Mouse (Mus musculus) heart, embryonic 11.5 days (tissue): ENCODE measurements around the gene Kcnip1. TPM values are rescaled to one million over a fixed set of nuclear protein-coding genes. Genes with fewer than 3 reads are reported as not detected.

Experiments
- ATAC-seq: fragments of 200-750 bp; cut with Nextera tagmentation; replicated peaks from 2 replicates; pipeline ENCODE4 v1.8.0; 2017; ENCODE audit warnings: moderate library complexity; ENCODE audit not compliant: insufficient number of reproducible peaks, low FRiP score, low TSS enrichment
- H3K27ac ChIP-seq: fragments of 300-500 bp; sonication (generic); 2 replicates; pipeline ENCODE4 v1.5.1; 2014; ENCODE audit warnings: mild to moderate bottlenecking, low read depth, low read length
- H3K27me3 ChIP-seq: fragments of 300-500 bp; sonication (generic); 2 replicates; pipeline ENCODE4 v1.6.1; 2014; ENCODE audit warnings: mild to moderate bottlenecking, low read length, mixed read lengths; ENCODE audit not compliant: control insufficient read depth, insufficient read depth
- H3K36me3 ChIP-seq: fragments of 300-500 bp; sonication (generic); 2 replicates; pipeline ENCODE4 v1.6.1; 2014; ENCODE audit warnings: mild to moderate bottlenecking, low read length, moderate library complexity, mixed read lengths; ENCODE audit not compliant: control insufficient read depth, insufficient read depth
- H3K4me1 ChIP-seq: fragments of 300-500 bp; sonication (generic); 2 replicates; pipeline ENCODE4 v1.6.1; 2014; ENCODE audit warnings: low read length; ENCODE audit not compliant: control insufficient read depth, insufficient read depth
- H3K4me2 ChIP-seq: fragments of 300-500 bp; sonication (generic); 2 replicates; pipeline ENCODE4 v1.6.1; 2014; ENCODE audit warnings: mild to moderate bottlenecking, moderate library complexity
- H3K4me3 ChIP-seq: fragments of 300-500 bp; sonication (generic); 2 replicates; pipeline ENCODE4 v1.5.1; 2014; ENCODE audit warnings: low read depth, low read length
- H3K9ac ChIP-seq: fragments of 300-500 bp; sonication (generic); 2 replicates; pipeline ENCODE4 v1.6.1; 2014; ENCODE audit warnings: mild to moderate bottlenecking, low read depth, low read length, moderate library complexity
- H3K9me3 ChIP-seq: fragments of 300-500 bp; sonication (generic); replicated peaks from 2 replicates; pipeline ENCODE4 v1.6.1; 2016; ENCODE audit warnings: low read length; ENCODE audit not compliant: control insufficient read depth
- WGBS: fragments of 180-500 bp; shearing (Covaris S2); extraction: QIAGEN DNeasy Blood & Tissue Kit; methylation state at CpG from one replicate; pipeline ENCODE4 v1.1.7; 2014; ENCODE audit not compliant: insufficient replicate concordance; 5-methylcytosine and 5-hydroxymethylcytosine counted together
- polyA plus RNA-seq: library from polyadenylated mRNA; unstranded; fragments of >200 nt; fragmentation: Nextera tagmentation; extraction: Ambion mirVana; gene quantifications from 2 replicates; pipeline ENCODE4 v1.2.1, GENCODE M21; 2014

Gene Kcnip1
- polyA plus RNA-seq, 1 experiment from 2014 or later, result 0.44 TPM

- 26% methylated on average over 3 of the region's 3 CpGs for WGBS
- H3K36me3 ChIP-seq, result no peaks in the 10 kb centered on the region
- no peak overlapping the region for H3K4me3 ChIP-seq
- no peak overlapping the region for H3K9ac ChIP-seq
- no peaks in the 10 kb centered on the region for H3K4me1 ChIP-seq
- no peak for ATAC-seq
- no peak overlapping the region for H3K4me2 ChIP-seq
- peaks cover 3% of the 10 kb centered on the region; the same call in 1 of the 2 replicates for H3K27me3 ChIP-seq
- H3K27ac ChIP-seq, result no peak overlapping the region
- H3K9me3 ChIP-seq, result no peaks in the 10 kb centered on the region
Measured at GRCm38 (mm10) chr11:33816020-33816419, 176.9 kb downstream of the Kcnip1 start.

- no peak overlapping the region for H3K4me2 ChIP-seq
- WGBS, result 42% methylated on average over 7 of the region's 7 CpGs
- H3K27me3 ChIP-seq, result no peaks in the 10 kb centered on the region
- no peaks in the 10 kb centered on the region for H3K9me3 ChIP-seq
- no peaks in the 10 kb centered on the region for H3K36me3 ChIP-seq
- H3K27ac ChIP-seq, result no peak overlapping the region
- no peaks in the 10 kb centered on the region for H3K4me1 ChIP-seq
- H3K4me3 ChIP-seq, result no peak overlapping the region
- no peak for ATAC-seq
- H3K9ac ChIP-seq, result no peak overlapping the region
Measured at GRCm38 (mm10) chr11:33810105-33810504, 182.8 kb downstream of the Kcnip1 start.

GRCm38 (mm10) chr11:33803093-33803492 lies 189.9 kb downstream of the Kcnip1 start:
- Histone ChIP-seq H3K27ac (no peak overlapping the region), H3K4me2 (no peak overlapping the region), H3K4me1 (no peaks in the 10 kb centered on the region), H3K9ac (no peak overlapping the region), H3K27me3 (no peaks in the 10 kb centered on the region), H3K36me3 (no peaks in the 10 kb centered on the region), H3K9me3 (no peaks in the 10 kb centered on the region), H3K4me3 (no peak overlapping the region)
- ATAC-seq, result no peak
- whole genome bisulfite sequencing, result 79% methylated on average over 2 of the region's 2 CpGs

GRCm38 (mm10) chr11:33800436-33801088 lies 192.4 kb downstream of the Kcnip1 start:
- Histone ChIP-seq H3K4me3 (no peak overlapping the region), H3K27me3 (no peaks in the 10 kb centered on the region), H3K4me1 (no peaks in the 10 kb centered on the region), H3K9me3 (no peaks in the 10 kb centered on the region), H3K27ac (no peak overlapping the region), H3K36me3 (no peaks in the 10 kb centered on the region), H3K4me2 (no peak overlapping the region), H3K9ac (no peak overlapping the region)
- 68% methylated on average over 10 of the region's 10 CpGs for WGBS
- no peak for ATAC-seq

DNA sequence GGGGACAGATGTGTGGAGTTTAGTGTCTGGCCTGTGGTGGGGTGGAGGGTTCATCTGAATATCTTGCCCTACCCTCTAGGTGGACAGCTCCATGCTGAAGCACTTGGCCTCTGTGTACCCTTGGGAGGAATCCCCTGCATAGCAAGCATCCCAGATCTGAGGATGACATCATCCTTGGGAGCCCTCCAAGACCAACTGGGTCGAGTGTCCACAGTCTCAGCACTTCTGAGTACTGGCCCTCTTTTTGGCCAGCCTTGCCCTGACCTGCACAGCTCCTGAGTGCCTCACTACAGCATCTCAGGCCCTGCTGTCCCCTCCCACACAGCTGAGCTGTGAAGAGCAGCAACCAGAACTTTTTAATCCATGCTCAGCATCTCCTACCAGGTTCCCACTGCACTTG lies 193.0 kb downstream of the Kcnip1 start:
- Histone ChIP-seq H3K4me1 (no peaks in the 10 kb centered on the region), H3K9ac (no peak overlapping the region), H3K27me3 (no peaks in the 10 kb centered on the region), H3K4me3 (no peak overlapping the region), H3K36me3 (no peaks in the 10 kb centered on the region), H3K9me3 (no peaks in the 10 kb centered on the region), H3K4me2 (no peak overlapping the region), H3K27ac (no peak overlapping the region)
- no peak; the same call in 1 of the 2 replicates for ATAC-seq
- WGBS, result 25% methylated on average over 1 of the region's 1 CpGs

DNA sequence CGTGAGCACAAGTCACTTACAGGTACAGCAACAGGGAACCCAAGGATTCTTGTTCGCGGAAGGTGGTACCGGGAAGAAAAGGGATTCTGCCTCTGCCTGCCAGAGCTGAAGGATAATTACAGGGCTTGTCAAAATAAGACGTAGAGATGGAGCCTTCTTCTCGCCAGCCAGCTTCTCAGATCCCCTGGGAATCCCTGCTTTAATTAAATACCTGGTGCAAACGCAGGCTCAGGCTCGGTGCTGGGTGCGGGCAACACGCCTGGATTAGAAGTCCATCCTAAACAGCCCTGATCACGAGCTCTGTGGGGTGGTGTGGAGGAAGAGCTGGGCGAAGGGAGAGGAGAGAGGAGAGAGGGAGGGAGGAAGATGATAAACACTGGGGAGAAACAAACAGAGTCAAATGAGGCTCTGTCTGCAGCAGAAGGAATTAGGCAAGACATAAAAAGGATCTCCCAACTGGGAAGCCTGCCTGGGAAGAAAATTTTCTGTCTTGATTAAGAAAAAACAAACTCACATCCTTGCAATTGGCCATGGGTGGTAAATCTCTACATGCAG lies 194.8 kb downstream of the Kcnip1 start:
- H3K4me3 ChIP-seq, result no peak overlapping the region
- WGBS, result 51% methylated on average over 12 of the region's 12 CpGs
- H3K36me3 ChIP-seq, result no peaks in the 10 kb centered on the region
- no peak overlapping the region for H3K9ac ChIP-seq
- no peak overlapping the region for H3K4me2 ChIP-seq
- H3K27me3 ChIP-seq, result no peaks in the 10 kb centered on the region
- H3K27ac ChIP-seq, result no peak overlapping the region
- no peaks in the 10 kb centered on the region for H3K9me3 ChIP-seq
- H3K4me1 ChIP-seq, result no peaks in the 10 kb centered on the region
- no peak for ATAC-seq

GRCm38 (mm10) chr11:33787362-33787761 lies 205.6 kb downstream of the Kcnip1 start:
- no peaks in the 10 kb centered on the region for H3K9me3 ChIP-seq
- no peak overlapping the region for H3K4me3 ChIP-seq
- WGBS, result 28% methylated on average over 5 of the region's 5 CpGs
- no peaks in the 10 kb centered on the region for H3K4me1 ChIP-seq
- H3K27ac ChIP-seq, result no peak overlapping the region
- no peak overlapping the region for H3K4me2 ChIP-seq
- 0 out of 2 replicates have a peak, but pooled peaks cover 3% of the 10 kb centered on the region for H3K27me3 ChIP-seq
- no peaks in the 10 kb centered on the region for H3K36me3 ChIP-seq
- ATAC-seq, result no peak
- no peak overlapping the region for H3K9ac ChIP-seq

DNA sequence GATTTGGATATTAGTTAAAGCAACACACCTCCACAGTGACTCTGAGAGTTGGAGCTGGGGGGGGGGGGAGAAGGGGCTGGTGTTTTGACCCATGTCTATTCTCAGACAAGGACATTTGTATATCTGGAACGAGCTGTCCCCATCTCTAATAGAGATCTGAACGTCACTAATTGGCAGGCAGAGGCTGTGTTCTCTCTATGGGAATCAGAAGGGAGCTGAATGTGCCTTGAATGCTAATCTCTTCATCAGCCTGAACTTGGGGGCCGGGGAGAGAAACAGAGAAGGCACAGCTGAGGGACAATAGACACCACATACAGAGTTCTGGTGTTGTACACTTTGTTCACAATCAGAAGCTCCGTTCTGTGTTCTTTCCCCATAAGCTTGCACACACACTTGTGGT lies 206.4 kb downstream of the Kcnip1 start:
- ATAC-seq, result no peak
- H3K4me2 ChIP-seq, result no peak overlapping the region
- H3K4me3 ChIP-seq, result no peak overlapping the region
- H3K9ac ChIP-seq, result no peak overlapping the region
- no peaks in the 10 kb centered on the region for H3K36me3 ChIP-seq
- H3K9me3 ChIP-seq, result no peaks in the 10 kb centered on the region
- no peaks in the 10 kb centered on the region for H3K4me1 ChIP-seq
- no peak overlapping the region for H3K27ac ChIP-seq
- H3K27me3 ChIP-seq, result 0 out of 2 replicates have a peak, but pooled peaks cover 3% of the 10 kb centered on the region
- 68% methylated on average over 4 of the region's 4 CpGs for WGBS

- 24% methylated on average over 10 of the region's 10 CpGs for WGBS
- Histone ChIP-seq H3K27me3 (peaks cover 11% of the 10 kb centered on the region), H3K4me2 (no peak overlapping the region), H3K9ac (no peak overlapping the region), H3K9me3 (no peaks in the 10 kb centered on the region), H3K4me3 (no peak overlapping the region), H3K27ac (no peak overlapping the region), H3K36me3 (no peaks in the 10 kb centered on the region), H3K4me1 (no peaks in the 10 kb centered on the region)
- ATAC-seq, result no peak
Measured at GRCm38 (mm10) chr11:33781561-33781971, 211.4 kb downstream of the Kcnip1 start.
